Mouse (Mus musculus): ENCODE measurements at regions not wholly inside any gene's neighbourhood (a gene's known extent, or its start where the extent isn't known, plus 50 kb on each side); places are given as distances from the start of the nearest gene placed in this dataset.

GRCm38 (mm10) chr17:13656065-13656464 lies 104.3 kb upstream of the Afdn start:
- no peak for TF ChIP-seq CTCF (IDR thresholded peaks at IDR 0.05)
- no peak for TF ChIP-seq EP300 (IDR thresholded peaks at IDR 0.05; ENCODE audit: insufficient read depth, low read depth, low read length)
- no peak for TF ChIP-seq POLR2A (IDR thresholded peaks at IDR 0.05; ENCODE audit: insufficient read depth, low read depth, low read length)
